Mouse (Mus musculus) layer of hippocampus, postnatal 36 days (tissue): ENCODE data around the gene Soat2. TPM values are rescaled to one million over a fixed set of nuclear protein-coding genes. Genes with fewer than 3 reads are reported as not detected.
"Not testable (repeated sequence)": the region's sequence is repeated elsewhere in the genome, so short reads cannot be mapped to it uniquely, and the experiment has no call there.

Experiments
- DNase-seq, 2 experiments: peaks; one replicate each; pipeline ENCODE4 v3.0.0; 2022
- total RNA-seq, 2 experiments: library from RNA; stranded (reverse); gene quantifications; 2 replicates each; pipeline ENCODE4 v1.2.3; 2021

Soat2 gene
- total RNA-seq, 2 experiments from 2014 or later: 0.23 TPM; not detected in 1

DNA sequence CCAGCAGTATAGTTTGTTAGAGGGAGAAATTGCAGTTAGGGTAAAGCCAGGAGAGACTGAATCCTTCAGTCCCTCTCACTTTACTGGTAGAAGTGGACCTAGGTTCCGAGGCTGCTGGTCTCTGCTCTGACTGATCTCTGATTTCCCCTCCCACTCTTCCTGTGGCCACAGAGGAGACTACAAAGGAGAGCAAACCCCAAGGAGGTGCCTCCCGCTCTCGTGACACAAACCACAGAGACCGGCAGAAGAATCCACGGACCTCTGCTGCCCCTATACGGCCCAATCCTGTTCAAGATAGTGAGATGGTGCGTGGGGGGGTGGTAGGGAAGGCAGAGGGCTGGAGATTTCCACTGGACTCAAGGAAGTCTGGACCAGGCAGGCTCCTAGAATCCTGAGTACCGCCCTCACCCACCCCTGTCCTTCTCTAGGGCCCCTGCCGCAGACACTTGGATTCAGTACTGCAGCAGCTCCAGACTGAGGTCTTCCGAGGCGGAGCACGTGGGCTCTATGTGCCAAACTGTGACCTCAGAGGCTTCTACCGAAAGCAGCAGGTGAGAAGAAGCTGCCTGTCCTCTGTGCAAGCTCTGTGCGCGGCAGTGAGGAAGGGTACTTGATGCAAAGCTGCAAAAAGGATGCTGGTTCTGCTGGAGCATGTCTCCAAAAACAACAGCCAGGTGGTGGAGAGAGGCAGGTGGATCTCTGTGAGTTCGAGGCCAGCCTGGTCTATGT, 2.5 kb upstream of the Soat2 start:
- no peak for DNase-seq

DNA sequence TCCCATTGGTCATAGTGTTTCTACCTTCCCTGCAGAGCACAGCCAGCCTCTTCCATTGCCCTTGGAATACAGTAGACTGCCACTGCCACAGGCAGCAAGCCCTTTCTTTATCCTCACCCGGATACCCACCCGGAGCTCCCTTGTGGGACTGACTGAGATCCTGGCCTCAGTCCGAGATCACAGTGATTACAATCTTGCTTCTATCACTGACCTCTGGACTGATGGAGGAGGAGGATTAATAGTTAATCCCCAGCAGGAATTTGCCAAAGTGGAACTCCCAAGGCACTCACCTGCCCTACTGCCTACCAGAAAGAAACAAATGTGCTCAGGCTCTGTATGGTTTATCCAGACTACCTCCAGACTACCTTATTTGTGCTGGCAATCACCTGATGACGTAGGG, 765 bp upstream of the Soat2 start:
- no peak for DNase-seq

DNA sequence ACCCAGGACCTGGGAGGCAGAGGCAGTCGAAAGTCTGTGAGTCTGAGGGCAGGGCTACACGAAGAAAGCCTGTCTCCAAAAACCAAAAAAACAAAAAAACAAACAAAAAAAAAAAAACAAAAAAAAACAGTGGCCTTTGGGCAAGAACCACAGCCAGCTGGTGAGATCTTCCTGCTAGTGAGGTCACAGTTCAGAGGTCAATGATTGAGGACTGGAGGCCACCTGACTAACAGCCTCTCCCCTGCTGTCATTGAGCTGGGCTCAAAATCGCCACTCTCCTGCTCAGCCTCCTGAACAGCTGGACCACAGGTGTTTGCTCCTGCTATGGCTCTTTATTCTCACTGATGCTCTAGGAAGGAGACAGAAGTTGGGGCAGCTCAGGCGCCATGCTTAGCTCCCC, 2.3 kb downstream of the Soat2 start:
- no peak for DNase-seq

DNA sequence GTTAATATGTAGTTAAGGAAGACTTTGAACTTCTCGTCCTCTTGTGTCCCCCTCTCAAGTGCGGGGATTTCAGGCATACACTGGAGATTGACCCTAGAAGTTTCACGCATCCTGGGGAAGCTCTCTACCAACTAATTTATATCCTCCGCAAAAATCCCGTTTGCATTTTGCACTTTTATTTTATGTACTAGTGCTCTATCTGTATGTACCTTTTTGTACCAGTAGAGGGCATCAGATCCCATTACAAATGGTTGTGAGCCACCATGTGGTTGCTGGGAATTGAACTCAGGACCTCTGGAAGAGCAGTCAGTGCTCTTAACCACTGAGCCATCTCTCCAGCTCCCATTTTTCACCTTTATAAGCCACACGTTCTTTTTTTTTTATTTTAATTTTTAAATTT, 4.7 kb downstream of the Soat2 start:
- not testable (repeated sequence) for DNase-seq

DNA sequence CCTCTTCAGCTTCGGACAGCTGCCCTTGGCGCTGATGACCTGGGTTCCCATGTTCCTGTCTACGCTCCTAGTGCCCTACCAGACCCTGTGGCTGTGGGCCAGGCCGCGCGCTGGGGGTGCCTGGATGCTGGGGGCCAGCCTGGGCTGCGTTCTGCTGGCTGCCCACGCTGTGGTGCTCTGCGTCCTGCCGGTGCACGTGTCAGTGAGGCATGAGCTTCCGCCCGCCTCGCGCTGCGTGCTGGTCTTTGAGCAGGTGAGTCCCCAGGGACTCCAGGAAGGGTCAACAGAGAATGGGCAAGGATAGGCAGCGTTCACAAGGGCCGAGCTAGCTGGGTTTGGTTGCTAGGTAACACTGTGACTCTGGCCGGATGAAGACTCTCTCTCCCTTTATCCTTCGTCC, 6.5 kb downstream of the Soat2 start:
- no peak for DNase-seq

DNA sequence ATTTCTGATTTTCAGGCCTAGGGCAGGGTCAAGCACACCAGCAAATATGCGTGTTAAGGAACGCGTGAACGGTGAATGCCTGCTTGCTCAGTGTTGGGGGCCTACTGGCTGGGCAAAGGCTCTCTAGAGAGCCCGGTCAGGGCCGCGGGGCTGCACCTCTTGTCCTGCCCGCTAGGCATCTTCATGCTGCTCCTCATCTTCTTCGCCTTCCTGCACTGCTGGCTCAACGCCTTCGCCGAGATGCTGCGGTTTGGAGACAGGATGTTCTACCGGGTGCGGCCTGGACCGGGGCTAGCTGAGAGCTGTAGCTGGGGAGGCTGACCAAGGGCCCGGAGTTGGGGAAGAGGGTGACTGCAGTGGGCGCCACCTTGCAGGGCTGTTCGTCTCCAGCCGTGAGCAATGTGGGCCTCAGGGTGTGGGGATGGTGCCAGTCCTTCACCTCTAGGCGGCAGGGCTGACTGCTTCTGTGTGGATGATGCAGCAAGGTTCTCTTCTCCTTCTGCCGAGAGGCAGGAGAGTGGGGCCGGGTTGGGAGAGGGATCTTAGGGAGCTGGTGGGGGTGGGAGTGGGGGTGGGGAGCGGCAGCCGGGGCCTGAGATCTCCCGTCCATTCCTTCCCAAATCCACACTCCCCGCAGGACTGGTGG, 10.2 kb downstream of the Soat2 start:
- DNase-seq: no peak

DNA sequence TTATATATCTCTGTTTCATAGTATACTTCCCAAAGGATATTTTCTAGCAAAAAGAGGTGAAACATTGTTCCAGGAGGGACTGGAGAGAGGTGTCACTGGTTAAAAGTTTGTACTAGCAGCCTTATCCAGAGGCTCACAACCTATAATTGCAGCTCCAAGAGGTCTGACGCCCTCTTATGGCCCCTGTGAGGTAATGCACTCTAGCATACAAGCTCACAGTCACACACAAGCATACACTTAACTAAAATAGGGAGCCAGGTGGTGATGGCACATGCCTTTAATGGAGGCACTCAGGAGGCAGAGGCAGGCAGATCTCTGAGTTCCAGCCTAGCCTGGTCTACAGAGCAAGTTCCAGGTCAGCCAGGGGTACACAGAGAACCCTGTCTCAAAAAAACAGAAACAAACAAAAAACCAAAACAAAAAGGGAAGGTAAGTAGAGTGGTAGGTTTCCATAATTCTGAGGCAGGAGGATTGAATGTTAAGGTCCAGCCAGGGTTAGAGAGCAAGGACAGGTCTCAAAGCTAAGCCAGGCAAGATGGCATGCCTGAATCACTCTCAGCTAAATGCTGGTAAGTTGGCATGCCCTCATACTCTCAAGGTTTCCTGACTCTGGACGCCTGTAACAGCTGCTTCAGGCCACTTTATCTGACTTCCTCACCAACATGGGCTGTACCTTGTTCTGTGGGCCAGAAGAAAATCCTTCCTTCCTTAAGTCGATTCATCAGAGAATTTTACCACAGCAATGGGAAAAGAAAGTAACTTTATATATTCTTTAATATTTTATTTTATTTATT, 13.8 kb downstream of the Soat2 start:
- DNase-seq: no peak

DNA sequence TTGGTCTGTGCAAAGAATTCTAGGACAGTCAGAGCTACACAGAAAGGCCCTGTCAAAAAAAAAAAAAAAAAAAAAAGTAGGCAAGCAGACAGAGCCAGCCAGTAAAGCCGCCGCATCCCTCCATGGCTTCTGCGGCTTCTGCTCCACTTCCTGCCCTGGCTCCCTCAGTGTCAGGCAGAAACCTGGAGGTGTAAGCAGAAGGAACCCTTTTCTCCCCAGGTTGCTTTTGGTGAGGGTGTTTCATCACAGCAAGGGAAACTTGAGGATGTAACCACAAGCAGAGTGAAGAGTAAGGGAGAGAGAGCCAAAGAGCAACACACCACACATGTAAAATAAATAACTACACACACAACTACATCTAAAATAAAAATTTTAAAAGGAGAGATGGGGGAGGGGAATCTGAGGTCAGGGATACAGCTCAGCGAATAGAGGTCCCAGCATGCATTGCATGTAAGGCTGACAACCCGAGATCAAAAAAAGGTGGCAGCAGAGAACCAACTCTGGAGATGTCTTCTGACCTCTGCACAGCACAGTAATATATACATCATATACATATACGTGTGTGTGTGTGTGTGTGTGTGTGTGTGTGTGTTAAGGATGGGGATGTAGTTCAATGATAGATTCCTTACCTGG, 15.3 kb downstream of the Soat2 start:
- no peak for DNase-seq

DNA sequence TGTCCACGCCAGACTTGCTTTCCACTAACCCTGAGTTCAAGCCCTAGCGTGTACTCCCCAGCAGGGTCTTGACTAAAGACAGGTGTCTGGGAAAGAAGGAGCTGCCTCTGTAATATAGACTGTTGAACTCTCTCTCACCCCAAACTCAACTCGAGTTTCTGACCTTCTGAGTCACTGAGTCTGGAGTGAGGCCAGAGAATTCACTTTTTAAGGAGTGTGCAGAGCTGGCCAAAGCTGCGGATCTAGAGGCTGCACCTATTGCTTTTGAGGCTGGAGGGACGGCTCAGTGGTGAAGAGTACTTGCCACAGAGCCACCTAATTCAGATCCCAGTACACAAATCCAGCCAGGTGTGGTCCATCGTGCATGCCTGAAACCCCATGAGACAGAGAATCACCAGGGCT, 17.3 kb downstream of the Soat2 start:
- DNase-seq: no peak

DNA sequence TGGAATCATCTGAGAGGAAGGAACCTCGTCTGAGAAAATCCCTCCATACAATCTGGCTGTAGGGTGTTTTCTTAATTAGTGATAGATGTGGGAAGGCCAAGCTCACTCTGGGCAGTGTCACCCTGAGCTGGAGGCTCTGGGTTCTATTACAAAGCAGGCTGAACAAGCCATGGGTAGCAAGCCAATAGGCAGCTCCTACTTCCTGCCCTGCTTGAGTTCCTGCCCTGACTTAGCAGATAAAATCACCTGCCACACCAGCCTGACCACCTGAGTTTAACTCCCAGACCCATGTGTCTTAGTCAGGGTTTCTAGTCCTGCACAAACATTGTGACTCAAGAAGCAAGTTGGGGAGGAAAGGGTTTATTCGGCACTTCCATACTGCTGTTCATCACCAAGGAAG, 18.7 kb downstream of the Soat2 start:
- no peak for DNase-seq

DNA sequence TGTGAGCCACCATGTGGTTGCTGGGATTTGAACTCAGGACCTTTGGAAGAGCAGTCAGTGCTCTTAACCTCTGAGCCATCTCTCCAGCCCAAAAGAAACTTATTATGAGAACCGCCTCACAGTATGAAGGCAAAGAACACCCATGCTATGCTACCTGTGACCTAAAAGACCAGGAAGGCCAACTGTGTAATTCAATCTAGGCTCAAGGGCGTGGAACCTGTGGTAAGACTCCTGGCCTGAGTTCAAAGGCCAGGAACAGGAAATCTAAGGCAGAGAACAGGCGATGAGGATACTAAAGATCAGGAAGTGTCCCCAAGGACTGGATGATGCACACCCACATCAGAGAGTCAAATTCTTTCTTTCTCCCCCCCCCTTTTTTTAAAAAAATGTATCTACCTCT, 23.3 kb downstream of the Soat2 start:
- DNase-seq: no peak

DNA sequence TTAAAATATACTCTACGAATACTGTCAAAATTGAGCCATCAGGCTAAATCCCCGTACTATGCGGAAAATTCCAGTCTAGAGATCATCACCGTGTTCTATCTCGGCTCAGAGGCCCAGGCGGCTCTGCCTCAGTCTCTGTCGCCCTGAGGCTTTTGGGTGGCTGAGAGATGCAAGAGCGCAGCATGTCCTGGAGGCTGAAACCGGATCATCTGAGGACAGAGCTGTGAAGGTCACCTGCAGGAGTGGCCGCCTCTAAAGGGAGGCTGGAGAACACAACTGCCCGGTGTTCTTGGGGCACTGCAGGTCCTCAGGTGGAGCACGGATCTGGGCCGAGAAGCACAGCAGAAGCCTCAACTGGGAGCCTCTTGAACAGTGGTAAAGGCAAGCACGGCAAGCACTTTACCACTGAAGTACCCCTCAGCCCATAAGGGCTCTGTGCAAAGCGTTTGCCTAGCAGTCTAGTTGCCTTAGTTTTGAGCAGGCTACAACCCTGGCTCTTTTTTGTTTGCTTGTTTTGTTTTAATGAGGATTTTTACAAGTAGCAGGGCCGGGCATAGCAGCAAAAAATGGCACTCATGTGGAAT, 25.5 kb downstream of the Soat2 start:
- no peak for DNase-seq

DNA sequence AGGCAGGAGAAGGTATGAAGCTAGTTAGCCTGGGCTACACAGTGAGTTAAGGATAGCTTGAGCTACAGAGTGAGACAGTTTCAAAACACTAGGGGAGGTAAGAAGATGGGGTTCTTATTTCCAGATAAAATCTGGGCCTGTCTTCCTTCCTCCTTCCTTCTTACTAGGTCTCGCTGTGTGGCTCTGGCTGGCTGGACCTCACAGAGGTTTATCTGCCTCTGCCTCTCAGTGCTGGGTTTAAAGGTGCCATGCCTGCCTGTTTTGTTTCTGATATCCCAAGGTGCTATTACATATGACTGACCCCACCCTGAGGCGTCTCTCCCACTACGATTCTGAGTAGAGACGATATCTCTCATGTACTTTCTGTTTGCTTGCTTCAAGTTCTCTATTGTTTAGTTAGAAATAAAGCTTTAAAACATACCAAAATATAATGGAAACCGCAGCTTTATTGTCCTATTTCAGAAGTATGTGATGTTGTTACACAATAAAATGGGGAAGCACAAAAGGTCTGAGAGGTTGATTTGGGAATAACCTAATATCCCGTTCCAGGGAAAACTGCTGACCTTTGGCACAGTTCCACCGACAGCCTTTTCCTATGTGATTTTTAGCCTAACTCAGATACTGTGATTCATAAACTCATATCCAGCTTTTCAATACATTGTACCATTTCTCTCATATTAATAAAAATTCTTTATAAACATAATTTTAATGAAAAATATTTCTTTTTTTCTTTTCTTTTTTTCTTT, 26.4 kb downstream of the Soat2 start:
- DNase-seq: no peak

DNA sequence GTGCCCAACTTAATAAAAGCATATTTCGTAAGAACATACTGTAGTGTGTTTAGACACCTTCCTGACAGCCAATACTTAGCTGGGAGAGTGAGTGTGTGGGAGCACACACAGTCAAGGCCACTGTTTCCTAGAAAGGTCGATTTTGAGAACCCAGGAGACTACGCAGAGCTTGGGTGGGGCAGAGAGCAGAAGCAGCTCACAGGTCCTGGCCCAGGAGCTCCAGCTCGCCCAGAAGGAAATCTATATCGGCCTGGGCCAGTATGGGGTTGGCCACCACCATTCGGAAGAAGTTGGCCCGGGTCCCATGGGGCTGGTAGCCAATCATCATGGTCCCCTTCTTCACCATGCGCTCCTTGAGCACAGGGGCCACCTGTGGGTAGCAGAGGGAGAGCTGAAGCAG, 27.1 kb downstream of the Soat2 start:
- DNase-seq: no peak

DNA sequence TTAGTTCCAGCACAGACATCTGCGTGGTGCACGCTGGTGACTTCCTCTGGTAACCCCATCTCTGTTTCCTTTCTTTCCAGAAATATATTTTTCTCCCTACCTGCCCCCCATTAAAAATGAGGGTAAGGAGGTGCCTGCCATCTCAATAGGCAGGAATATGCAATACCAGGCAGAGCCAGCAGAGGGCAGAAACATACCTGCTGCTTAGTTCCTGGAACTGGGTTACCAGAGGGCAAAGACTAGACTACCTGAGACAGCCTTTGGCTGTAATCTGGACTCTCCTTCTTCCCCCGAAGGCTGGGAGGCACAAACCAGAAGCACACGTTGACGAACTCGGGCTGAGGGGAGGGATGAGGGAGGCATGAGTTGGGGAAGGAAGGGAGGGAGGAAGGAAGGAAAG, 28.0 kb downstream of the Soat2 start:
- peak; percentile 69 to 78 for DNase-seq

DNA sequence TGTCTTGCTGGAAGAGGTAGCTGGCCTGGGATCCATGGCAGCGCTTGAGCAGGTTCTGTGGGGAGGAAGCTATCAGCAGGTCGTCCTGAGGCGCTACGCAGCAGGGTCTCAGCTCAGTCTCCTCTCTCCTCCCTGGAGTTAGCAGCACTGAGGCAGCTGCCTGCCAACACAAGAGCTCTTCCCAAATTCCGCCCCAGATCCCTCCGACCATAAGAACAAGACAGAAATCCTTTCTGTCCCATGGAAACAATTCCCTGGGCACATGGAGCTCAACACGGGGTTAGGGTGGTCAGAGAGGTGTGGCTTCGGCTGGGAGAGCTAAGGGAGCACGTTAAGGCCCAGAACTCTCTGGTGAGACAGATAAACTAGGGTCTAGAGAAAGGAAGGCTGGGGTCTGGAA, 28.8 kb downstream of the Soat2 start:
- no peak for DNase-seq

DNA sequence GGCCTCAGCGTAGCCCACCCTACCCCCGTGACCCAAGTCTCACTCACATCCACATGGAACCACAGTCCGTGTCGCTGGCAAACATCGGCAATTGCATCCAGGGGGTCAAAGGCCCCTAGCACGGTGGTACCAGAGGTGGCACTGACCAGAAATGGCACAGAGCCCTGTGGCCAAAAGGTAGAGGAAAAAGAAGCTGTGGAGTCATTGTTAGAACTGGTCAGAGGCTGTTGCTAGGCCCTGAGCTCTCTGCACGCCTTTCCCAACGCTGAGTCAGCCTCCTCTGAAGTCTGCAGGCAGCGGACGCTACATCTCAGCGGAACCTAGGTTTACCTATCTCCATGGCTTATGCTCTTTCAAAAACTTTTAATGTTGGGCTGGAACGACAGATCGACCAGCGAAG, 29.6 kb downstream of the Soat2 start:
- DNase-seq: no peak

DNA sequence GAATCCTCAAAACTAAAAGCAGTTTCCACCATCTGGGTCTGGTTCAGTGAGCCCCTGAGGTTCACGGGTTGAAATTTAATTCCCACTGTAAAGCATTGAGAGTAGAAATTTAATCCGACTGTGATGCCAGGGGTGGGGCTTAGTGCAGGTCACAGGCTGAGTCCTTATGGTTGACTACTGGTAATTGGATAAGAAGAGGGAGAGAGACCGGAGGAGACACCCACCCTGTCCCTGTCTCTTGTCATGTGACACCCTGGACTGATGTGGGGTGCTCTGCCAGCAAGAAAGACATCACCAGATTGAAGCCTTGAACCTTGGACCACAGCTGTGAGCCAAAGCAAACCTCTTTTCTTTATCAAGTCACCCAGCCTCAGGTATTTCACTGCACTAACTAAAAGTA, 32.8 kb downstream of the Soat2 start:
- DNase-seq: no peak

DNA sequence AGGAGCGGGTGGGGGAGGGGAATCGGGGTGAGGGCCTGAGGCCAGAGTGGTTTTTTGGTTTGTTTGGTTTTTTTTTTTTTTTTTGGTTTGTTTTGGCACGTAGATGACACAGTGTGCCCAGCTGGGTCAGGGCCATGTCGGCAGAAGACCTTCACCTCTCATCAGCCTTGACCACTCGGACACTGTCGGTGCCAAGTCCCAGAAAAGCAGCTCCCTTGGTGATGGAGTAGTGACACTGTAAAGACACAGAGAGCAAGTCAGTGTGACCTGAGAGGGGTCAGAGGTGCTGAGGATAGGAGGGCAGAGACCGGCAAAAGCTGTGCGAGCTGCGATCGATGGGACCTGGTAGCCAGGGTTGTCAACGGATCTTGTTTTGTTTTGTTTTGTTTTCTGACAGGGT, 35.9 kb downstream of the Soat2 start:
- DNase-seq: no peak

DNA sequence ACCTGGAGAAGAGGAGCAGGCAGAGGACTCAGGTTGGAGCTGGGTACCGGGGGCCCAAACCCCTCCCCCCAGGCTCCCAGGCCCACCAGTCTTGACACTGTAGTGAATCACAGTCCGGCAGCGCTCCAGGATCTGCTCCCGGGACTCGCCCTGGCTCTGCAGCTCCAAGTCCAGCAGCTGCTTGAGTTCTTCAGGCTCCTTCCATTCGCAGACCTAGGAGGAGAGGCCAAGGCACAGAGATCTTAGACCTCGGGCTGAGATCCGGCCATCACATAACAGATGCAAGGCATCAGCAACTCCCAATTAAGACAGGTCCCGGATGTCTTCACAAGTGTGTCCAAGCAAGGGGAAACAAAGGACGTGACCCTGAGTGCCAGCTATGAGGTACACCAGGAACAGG, 37.8 kb downstream of the Soat2 start:
- no peak for DNase-seq

DNA sequence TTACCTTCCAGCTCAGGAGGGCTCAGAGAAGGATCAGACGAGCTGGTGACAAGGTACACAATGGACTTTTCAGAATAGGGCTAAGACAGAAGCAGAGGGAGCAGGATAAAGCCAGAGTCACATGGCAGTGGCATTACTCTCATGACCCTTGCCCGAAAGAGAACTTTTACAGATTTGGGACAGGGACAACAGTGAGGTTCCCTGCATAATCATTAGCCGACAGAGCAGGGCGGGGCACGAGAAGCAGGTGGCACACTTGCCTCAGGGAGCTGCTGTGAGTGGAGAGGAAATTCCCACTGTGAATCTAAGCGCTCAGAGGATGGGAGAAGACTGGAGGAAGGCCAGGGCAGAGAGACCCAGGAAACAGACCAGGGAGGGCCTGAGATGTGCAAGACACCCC, 38.6 kb downstream of the Soat2 start:
- DNase-seq: no peak

DNA sequence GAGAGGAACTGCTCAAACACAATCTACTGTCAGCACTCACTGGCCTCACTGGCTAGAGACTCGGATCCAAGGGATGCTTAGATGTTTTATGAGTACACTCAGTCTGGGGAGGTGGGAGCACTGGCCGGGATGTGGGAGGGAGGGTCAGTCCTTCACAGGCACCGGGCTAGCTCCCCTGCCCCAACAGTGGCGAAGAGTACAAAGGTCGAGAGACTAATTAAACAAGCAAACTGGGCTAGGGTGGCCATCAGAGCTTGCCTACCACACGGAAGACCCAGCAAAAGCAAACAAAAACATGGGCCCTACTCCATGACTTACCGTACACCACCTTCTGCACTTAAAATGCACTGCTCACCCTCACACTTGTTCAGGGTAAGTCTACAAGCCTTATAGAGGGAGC, 41.4 kb downstream of the Soat2 start:
- no peak for DNase-seq
